In the genomic region with DNA sequence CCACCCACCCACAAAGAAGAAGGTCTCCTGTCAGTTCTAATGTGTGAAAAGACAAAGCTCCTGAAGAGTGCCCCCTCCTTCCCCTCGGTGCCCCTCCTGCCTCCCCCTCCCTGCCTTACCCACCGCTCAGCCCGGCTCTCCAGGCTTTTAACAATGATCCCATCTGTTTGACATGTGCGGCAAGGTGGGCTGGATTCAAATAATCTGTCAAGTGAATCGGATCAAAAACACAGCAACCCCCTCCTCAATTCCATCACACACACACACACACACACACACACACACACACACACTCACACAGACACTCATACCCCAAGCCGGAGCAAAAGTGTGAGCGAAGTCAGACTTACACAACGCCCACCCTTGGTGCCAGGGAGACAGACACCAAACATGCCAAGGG, we compare ENCODE assay signal across 12 mouse cellular contexts. TPM values are rescaled to one million over a fixed set of nuclear protein-coding genes. Genes with fewer than 3 reads are reported as not detected.
DNase-seq lines count a peak whose midpoint lies in the region; ATAC-seq lines count a peak whose summit lies in the region.
"Had no signal": no experiment of that assay in that cellular context is flagged by ENCODE, and none has a peak within 500 bp of the region (broad histone marks: within the 10 kb centered on the region; RNA-seq: fewer than 3 reads in every experiment).

No protein-coding gene starts in this region.

- H3K4me2 ChIP-seq in kidney, embryonic 16.5 days (replicated peaks; ENCODE audit: low read depth, low read length), result peak overlapping the region; percentile 30
- H3K4me2 ChIP-seq in hindbrain, embryonic 16.5 days (ENCODE audit: low read length), result peak overlapping the region; percentile 49
- H3K4me2 ChIP-seq in neural tube, embryonic 14.5 days (ENCODE audit: low read depth, low read length), result peak overlapping the region; percentile 14

- WGBS in kidney, embryonic 16.5 days, result 30% methylated on average over 8 of the region's 8 CpGs
- WGBS in forebrain, embryonic 10.5 days, result 28% methylated on average over 8 of the region's 8 CpGs
- WGBS in hindbrain, embryonic 16.5 days, result 18% methylated on average over 8 of the region's 8 CpGs
- WGBS in neural tube, embryonic 14.5 days, result 26% methylated on average over 8 of the region's 8 CpGs

- no peaks in the 10 kb centered on the region for H3K36me3 ChIP-seq in kidney, embryonic 16.5 days (ENCODE audit: insufficient read depth, low read length)
- no peaks in the 10 kb centered on the region for H3K36me3 ChIP-seq in forebrain, embryonic 10.5 days (replicated peaks)
- no peaks in the 10 kb centered on the region for H3K36me3 ChIP-seq in hindbrain, embryonic 16.5 days (ENCODE audit: control insufficient read depth, insufficient read depth, low read length)
- no peaks in the 10 kb centered on the region for H3K36me3 ChIP-seq in neural tube, embryonic 14.5 days (ENCODE audit: control insufficient read depth, insufficient read depth, low read length)

- H3K27me3 ChIP-seq in kidney, embryonic 16.5 days (ENCODE audit: insufficient read depth, low read length), result no peaks in the 10 kb centered on the region
- peaks cover 14% of the 10 kb centered on the region for H3K27me3 ChIP-seq in forebrain, embryonic 10.5 days (ENCODE audit: poor library complexity, severe bottlenecking)
- H3K27me3 ChIP-seq in hindbrain, embryonic 16.5 days (replicated peaks; ENCODE audit: control insufficient read depth, insufficient read depth, low read length), result no peaks in the 10 kb centered on the region
- no peaks in the 10 kb centered on the region for H3K27me3 ChIP-seq in neural tube, embryonic 14.5 days (ENCODE audit: control insufficient read depth, insufficient read depth, low read length)

- no peak; the same call in 1 of the 2 replicates for ATAC-seq in kidney, embryonic 16.5 days (ENCODE audit: low FRiP score, low TSS enrichment)
- ATAC-seq in hindbrain, embryonic 16.5 days, result peak; percentile 80
- peak; percentile 69; the same call in 1 of the 2 replicates for ATAC-seq in neural tube, embryonic 14.5 days (ENCODE audit: low read depth)

- H3K4me3 ChIP-seq in kidney, embryonic 16.5 days (ENCODE audit: low read length), result 0 out of 2 replicates have a peak overlapping the region, but pooled peaks have one; percentile 4
- H3K4me3 ChIP-seq in forebrain, embryonic 10.5 days, result peak overlapping the region; percentile 28; the same call in 1 of the 2 replicates
- peak overlapping the region; percentile 18 for H3K4me3 ChIP-seq in hindbrain, embryonic 16.5 days (ENCODE audit: low read length)
- H3K4me3 ChIP-seq in neural tube, embryonic 14.5 days (ENCODE audit: low read depth, low read length), result no peak overlapping the region

- DNase-seq in kidney, adult 11 months, result no peak
- no peak for DNase-seq in forebrain, embryonic 10.5 days (ENCODE audit: extremely low spot score, low spot score)
- no peak for DNase-seq in thymus, postnatal 4 days
- DNase-seq in spleen, postnatal 4 days (ENCODE audit: low spot score in 2 of 2), result no peak
- DNase-seq: adrenal gland, adult 2 months; cerebellum, postnatal 36 days; gastrocnemius, postnatal 25 days; thymus, adult 2 months had no signal

- H3K27ac ChIP-seq in kidney, embryonic 16.5 days (ENCODE audit: low read length), result no peak overlapping the region
- H3K27ac ChIP-seq in forebrain, embryonic 10.5 days, result peak overlapping the region; percentile 46; the same call in 1 of the 2 replicates
- no peak overlapping the region for H3K27ac ChIP-seq in hindbrain, embryonic 16.5 days (ENCODE audit: low read depth, low read length)
- no peak overlapping the region for H3K27ac ChIP-seq in neural tube, embryonic 14.5 days (ENCODE audit: low read depth, low read length)
- H3K27ac ChIP-seq: macrophage had no signal

- no peaks in the 10 kb centered on the region for H3K9me3 ChIP-seq in kidney, embryonic 16.5 days (ENCODE audit: low read length)
- no peaks in the 10 kb centered on the region for H3K9me3 ChIP-seq in forebrain, embryonic 10.5 days
- H3K9me3 ChIP-seq in hindbrain, embryonic 16.5 days (ENCODE audit: control insufficient read depth, low read length), result no peaks in the 10 kb centered on the region
- no peaks in the 10 kb centered on the region for H3K9me3 ChIP-seq in neural tube, embryonic 14.5 days (ENCODE audit: control insufficient read depth, low read length)

- H3K4me1 ChIP-seq in kidney, embryonic 16.5 days (ENCODE audit: insufficient read depth, low read length), result peaks cover 7% of the 10 kb centered on the region
- peaks cover 33% of the 10 kb centered on the region for H3K4me1 ChIP-seq in forebrain, embryonic 10.5 days
- H3K4me1 ChIP-seq in hindbrain, embryonic 16.5 days (ENCODE audit: control insufficient read depth, insufficient read depth, low read depth, low read length), result no peaks in the 10 kb centered on the region
- H3K4me1 ChIP-seq in neural tube, embryonic 14.5 days (ENCODE audit: control insufficient read depth, insufficient read depth, low read length), result 0 out of 2 replicates have a peak, but pooled peaks cover 3% of the 10 kb centered on the region

- no peak overlapping the region for H3K9ac ChIP-seq in kidney, embryonic 16.5 days (replicated peaks; ENCODE audit: low read length)
- no peak overlapping the region for H3K9ac ChIP-seq in hindbrain, embryonic 16.5 days (ENCODE audit: low read depth, low read length)
- H3K9ac ChIP-seq in neural tube, embryonic 14.5 days (replicated peaks; ENCODE audit: low read depth, low read length), result no peak overlapping the region

RNA-seq across cellular contexts. Expression of gene Pappa2, which starts 19.7 kb away (rescaled TPM):
- polyA plus RNA-seq in kidney, embryonic 16.5 days (2015; fragmentation: Nextera tagmentation; extraction: Ambion mirVana), result 0.86 and 1.2 TPM in 2 replicates
- 0.12 and 0.21 TPM in 2 replicates for polyA plus RNA-seq in forebrain, embryonic 10.5 days (2016; fragmentation: Nextera tagmentation; extraction: Ambion mirVana)
- 0.71 and 0.79 TPM in 2 replicates for polyA plus RNA-seq in hindbrain, embryonic 16.5 days (2015; fragmentation: Nextera tagmentation; extraction: Ambion mirVana)
- polyA plus RNA-seq in neural tube, embryonic 14.5 days (2014; fragmentation: Nextera tagmentation; extraction: Ambion mirVana), result 1.3 and 1.8 TPM in 2 replicates
